Mouse (Mus musculus) c-Kit-positive CD71-negative TER-119-negative erythroid progenitor cells, embryonic 14.5 days (primary cell): ENCODE data around the gene Fundc1.
"Not testable (repeated sequence)": the region's sequence is repeated elsewhere in the genome, so short reads cannot be mapped to it uniquely, and the experiment has no call there.

Source experiments
- DNase-seq: peaks from one replicate; pipeline ENCODE4 v3.0.0-alpha.2; 2013; ENCODE audit warnings: low read depth

Gene Fundc1

GRCm38 (mm10) chrX:17571621-17572459, at the start of gene Fundc1:
TSS of gene Fundc1 (minus strand) at chrX:17572325.
- peak; percentile 83 for DNase-seq

DNA sequence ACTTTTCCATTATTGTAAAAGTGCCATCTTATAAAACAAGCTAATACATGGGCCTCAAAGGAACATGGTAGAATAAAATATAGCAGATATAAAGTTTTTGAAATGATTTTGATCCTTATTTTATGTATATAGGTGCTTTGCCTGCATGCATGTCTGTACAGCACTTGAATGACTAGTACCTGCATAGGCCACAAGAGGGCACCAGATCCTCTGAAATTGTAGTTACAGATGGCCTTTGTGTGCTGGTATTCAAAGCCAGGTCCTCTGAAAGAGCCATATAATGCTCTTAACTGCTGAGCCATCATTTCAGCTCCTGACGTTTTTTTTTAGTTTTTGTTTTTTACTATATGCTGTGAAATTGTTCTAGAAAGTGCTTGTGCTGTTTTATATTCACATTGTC, 39.1 kb upstream of the Fundc1 start:
- DNase-seq = no peak

GRCm38 (mm10) chrX:17608763-17609162, 36.6 kb upstream of the Fundc1 start:
- DNase-seq = no peak

DNA sequence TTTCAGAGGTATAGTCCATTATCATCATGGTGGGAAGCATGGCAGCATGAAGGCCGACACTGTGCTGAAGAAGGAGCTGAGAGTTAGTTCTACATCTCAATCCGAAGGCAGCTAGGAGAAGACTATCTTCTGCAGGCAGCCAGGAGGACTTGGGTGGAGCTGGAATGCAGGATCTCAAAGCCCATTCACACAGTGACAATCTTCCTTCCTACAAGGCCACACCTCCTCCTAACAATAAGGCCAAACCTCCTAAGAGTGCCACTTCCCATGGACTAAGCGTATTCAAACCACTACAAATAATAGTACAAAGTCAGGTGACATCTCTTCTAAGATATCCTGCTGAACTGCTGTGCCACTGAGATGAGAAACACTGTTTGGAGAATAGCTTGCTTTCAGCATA, 35.5 kb upstream of the Fundc1 start:
- no peak for DNase-seq

- no peak for DNase-seq
Observed at GRCm38 (mm10) chrX:17593331-17593730, 21.2 kb upstream of the Fundc1 start.

GRCm38 (mm10) chrX:17590745-17591144, 18.6 kb upstream of the Fundc1 start:
- DNase-seq = no peak

GRCm38 (mm10) chrX:17571271-17571620, 879 bp downstream of the Fundc1 start:
- DNase-seq = no peak

DNA sequence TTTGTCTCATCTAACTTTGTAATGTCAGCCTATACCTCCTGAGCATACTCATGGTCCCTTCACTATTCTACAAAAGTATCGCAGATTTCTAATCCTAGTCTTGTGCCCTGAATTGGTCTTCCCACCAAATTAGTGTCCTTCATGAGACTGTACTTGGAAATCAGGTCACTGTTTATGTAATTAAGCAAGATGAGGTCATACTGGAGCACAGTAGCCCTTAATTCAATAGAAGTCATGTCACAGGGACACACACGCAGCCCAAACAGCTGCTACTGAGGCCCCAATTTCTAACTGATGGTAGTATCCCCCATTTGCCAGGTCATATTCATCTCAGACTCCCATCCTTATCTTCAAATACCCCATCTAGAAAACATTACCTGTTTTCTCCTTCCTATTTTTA, 3.5 kb downstream of the Fundc1 start:
- no peak for DNase-seq

DNA sequence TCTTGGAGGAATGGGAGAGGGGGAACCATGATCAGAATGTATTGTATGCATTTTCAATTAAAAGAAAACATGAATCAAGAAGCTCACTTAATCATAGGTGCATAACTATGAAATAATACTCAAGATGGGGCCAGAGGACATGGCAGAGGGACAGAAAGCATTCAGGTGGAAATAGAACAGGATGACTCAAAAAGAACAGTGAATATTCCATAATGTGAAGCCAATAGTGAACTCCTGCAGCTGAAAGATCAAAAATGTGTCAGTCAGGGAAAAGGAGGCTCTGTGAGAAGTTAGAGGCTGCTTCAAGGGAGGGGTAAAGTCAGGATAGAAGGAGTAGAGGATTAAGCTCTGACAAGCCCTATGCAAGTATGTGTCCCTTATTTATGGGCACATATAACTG, 6.4 kb downstream of the Fundc1 start:
- DNase-seq = no peak

- DNase-seq = no peak
Observed at GRCm38 (mm10) chrX:17564732-17565131, 7.4 kb downstream of the Fundc1 start.

GRCm38 (mm10) chrX:17558746-17559145, 13.4 kb downstream of the Fundc1 start:
- DNase-seq = no peak

DNA sequence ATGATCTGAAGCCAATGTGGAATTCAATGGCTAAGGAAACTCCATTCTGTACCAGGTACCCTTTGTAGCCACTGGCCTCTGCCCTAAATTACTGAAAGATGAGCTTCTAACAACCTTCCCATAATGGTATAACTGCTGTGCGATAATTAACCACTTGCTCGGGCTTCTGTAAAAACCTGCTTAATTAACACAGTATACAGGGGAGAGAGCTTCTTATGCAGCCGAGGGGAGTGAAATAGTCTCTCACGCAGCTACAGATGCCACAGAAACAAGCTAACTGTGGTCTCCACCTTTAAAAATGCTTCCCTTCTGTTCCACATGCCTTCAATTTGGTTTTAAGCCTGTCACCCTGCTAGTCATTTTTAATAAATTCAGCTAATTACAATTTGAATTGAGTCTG, 17.6 kb downstream of the Fundc1 start:
- no peak for DNase-seq

DNA sequence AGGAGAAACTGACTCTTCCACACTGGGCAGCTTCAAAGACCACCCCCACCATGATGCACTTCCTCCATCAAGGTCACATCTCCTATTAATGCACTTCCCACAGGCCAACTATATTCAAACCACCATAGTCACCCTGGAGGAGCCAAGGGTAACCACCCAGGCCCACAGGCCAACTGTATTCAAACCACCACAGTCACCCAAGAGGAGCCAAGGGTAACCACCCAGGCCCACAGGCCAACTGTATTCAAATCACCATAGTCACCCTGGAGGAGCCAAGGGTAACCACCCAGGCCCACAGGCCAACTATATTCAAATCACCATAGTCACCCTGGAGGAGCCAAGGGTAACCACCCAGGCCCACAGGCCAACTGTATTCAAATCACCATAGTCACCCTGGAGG, 20.5 kb downstream of the Fundc1 start:
- not testable (repeated sequence) for DNase-seq

GRCm38 (mm10) chrX:17547143-17547806, 24.9 kb downstream of the Fundc1 start:
- no peak for DNase-seq

DNA sequence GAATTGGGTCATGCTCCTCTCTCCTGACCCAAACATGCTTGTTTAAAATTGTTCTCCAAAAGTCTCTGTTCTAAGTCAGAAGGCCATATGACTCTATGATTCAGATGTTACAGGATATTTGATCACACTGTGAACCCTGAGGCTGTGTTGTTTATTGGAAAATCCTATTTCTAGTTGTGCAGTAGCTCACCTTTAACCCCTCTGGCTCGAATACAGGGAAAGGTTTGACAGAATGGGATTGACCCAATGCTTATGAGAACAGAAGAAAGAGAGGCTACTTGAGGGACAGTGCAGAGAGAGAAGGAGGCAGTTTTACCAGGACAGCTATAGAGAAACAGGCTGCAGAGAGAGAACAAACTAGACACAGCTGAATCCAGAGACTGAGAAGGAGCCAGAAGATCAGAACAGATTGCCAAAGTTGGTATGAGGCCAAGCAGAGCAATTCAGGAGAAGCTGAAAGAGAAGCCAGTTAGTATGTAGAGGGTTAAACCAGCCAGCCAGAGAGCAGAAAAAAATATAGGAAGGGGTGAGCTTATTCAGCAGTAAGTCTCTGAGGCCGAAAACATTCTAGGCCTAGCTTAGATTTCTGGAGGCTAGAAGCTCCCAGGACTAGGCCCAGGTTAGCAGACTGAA, 27.1 kb downstream of the Fundc1 start:
- DNase-seq = no peak

DNA sequence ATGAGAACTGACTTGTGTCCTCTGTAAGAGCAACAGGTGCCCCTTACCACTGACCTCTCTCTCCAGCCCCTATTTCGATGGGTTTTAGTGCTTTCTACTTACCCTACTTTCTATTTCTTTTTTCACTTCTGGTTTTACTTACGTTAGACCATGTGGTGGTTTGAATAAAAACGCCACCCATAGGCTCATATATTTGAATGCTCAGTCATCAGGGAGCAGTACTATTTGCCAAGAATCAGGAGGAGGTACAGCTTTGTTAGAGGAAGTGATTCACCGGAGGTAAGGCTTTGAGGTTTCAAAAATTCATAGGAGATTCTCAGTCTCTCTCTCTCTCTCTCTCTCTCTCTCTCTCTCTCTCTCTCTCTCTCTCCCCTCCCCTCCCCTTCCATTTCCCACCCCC, 34.4 kb downstream of the Fundc1 start:
- no peak for DNase-seq

GRCm38 (mm10) chrX:17527008-17527407, 45.1 kb downstream of the Fundc1 start:
- no peak for DNase-seq

GRCm38 (mm10) chrX:17521221-17521716, 50.9 kb downstream of the Fundc1 start:
- DNase-seq = no peak

- no peak for DNase-seq
Observed at GRCm38 (mm10) chrX:17520086-17520485, 52.0 kb downstream of the Fundc1 start.

DNA sequence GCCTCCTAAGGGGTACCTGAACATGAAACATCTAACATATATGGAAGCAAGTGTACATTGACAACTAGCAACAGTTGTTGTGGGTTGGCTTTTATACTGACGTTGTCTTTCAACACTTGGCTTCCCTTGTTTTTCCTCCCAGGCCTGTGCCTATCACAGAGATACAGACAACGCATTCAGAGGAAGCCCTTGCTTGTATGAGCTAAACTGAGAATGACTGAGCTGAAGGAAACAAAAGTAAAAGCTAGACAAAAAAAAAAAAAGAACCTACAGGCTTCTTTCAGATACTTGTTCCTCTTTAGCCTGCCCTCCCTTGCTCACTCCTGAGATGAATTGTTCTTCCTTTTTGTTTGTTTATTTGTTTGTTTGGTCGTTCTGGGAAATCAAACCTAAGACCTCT, 58.1 kb downstream of the Fundc1 start:
- no peak for DNase-seq

- DNase-seq = no peak
Observed at GRCm38 (mm10) chrX:17512021-17512602, 60.0 kb downstream of the Fundc1 start.
